29 mouse cellular contexts compared by ENCODE assay signal in genomic region chr19:4747631-4748312, GRCm38 (mm10). TPM values are rescaled to one million over a fixed set of nuclear protein-coding genes. Genes with fewer than 3 reads are reported as not detected.
DNase-seq lines count a peak whose midpoint lies in the region; ATAC-seq and TF ChIP-seq lines count a peak whose summit lies in the region.
"Had no signal": no experiment of that assay in that cellular context is flagged by ENCODE, and none has a peak within 500 bp of the region (broad histone marks: within the 10 kb centered on the region; RNA-seq: fewer than 3 reads in every experiment).

No protein-coding gene starts in this region.

- WGBS in cerebellum, adult 2 months = 43% methylated on average over 9 of the region's 9 CpGs
- WGBS in hindbrain, embryonic 13.5 days = 97% methylated on average over 9 of the region's 9 CpGs
- WGBS in hindbrain, embryonic 10.5 days = 94% methylated on average over 9 of the region's 9 CpGs

- no peak for ATAC-seq in hindbrain, embryonic 13.5 days (ENCODE audit: low FRiP score)
- ATAC-seq: forebrain, embryonic 16.5 days; hindbrain, embryonic 16.5 days; midbrain, embryonic 16.5 days had no signal

- no peak for TF ChIP-seq CTCF in cerebellum, adult 2 months (IDR thresholded peaks at IDR 0.05; ENCODE audit: borderline replicate concordance, insufficient read depth, low read depth, low read length)

- TF ChIP-seq POLR2A in cerebellum, adult 2 months (IDR thresholded peaks at IDR 0.05; ENCODE audit: borderline replicate concordance, insufficient read depth, low read length) = no peak

- peak overlapping the region; percentile 15; the same call in 1 of the 2 replicates for H3K9ac ChIP-seq in hindbrain, embryonic 13.5 days
- H3K9ac ChIP-seq: kidney, embryonic 15.5 days; limb, embryonic 12.5 days; lung, embryonic 15.5 days had no signal

- peaks cover 39% of the 10 kb centered on the region for H3K4me1 ChIP-seq in cerebellum, adult 2 months (ENCODE audit: control insufficient read depth, insufficient read depth, low read length)
- H3K4me1 ChIP-seq in hindbrain, embryonic 13.5 days (replicated peaks) = no peaks in the 10 kb centered on the region
- 0 out of 2 replicates have a peak, but pooled peaks cover 5% of the 10 kb centered on the region for H3K4me1 ChIP-seq in hindbrain, embryonic 10.5 days (replicated peaks)

- H3K27me3 ChIP-seq in cerebellum, adult 2 months (ENCODE audit: control insufficient read depth, insufficient read depth, low read length) = no peaks in the 10 kb centered on the region
- H3K27me3 ChIP-seq in hindbrain, embryonic 13.5 days = no peaks in the 10 kb centered on the region
- H3K27me3 ChIP-seq in hindbrain, embryonic 10.5 days (ENCODE audit: insufficient read depth, poor library complexity, severe bottlenecking) = no peaks in the 10 kb centered on the region
- H3K27me3 ChIP-seq: kidney, embryonic 15.5 days; limb, embryonic 12.5 days; lung, embryonic 15.5 days had no signal

- no peaks in the 10 kb centered on the region for H3K9me3 ChIP-seq in hindbrain, embryonic 13.5 days
- H3K9me3 ChIP-seq in hindbrain, embryonic 10.5 days = no peaks in the 10 kb centered on the region
- H3K9me3 ChIP-seq: G1E; heart, embryonic 10.5 days; kidney, embryonic 15.5 days; limb, embryonic 12.5 days; lung, embryonic 15.5 days had no signal

- no peak overlapping the region for H3K4me3 ChIP-seq in cerebellum, adult 2 months (replicated peaks; ENCODE audit: insufficient read depth, low read depth, low read length)
- H3K4me3 ChIP-seq in hindbrain, embryonic 13.5 days = no peak overlapping the region
- H3K4me3 ChIP-seq in hindbrain, embryonic 10.5 days = no peak overlapping the region
- H3K4me3 ChIP-seq: erythroblast, embryonic 14.5 days; heart, embryonic 10.5 days; kidney, embryonic 15.5 days; limb, embryonic 12.5 days; lung, embryonic 15.5 days had no signal

- H3K4me2 ChIP-seq in hindbrain, embryonic 13.5 days = no peak overlapping the region
- H3K4me2 ChIP-seq: kidney, embryonic 15.5 days; limb, embryonic 12.5 days; liver, embryonic 11.5 days; lung, embryonic 15.5 days; midbrain, embryonic 11.5 days had no signal

- peaks cover 93% of the 10 kb centered on the region for H3K36me3 ChIP-seq in hindbrain, embryonic 13.5 days
- H3K36me3 ChIP-seq in hindbrain, embryonic 10.5 days = peaks cover 94% of the 10 kb centered on the region
- H3K36me3 ChIP-seq: lung, embryonic 15.5 days had no signal

- no peak overlapping the region for H3K27ac ChIP-seq in cerebellum, adult 2 months (ENCODE audit: insufficient read depth, low read length)
- H3K27ac ChIP-seq in hindbrain, embryonic 13.5 days = no peak overlapping the region
- H3K27ac ChIP-seq in hindbrain, embryonic 10.5 days = no peak overlapping the region
- H3K27ac ChIP-seq: heart, embryonic 10.5 days; kidney, embryonic 15.5 days; limb, embryonic 12.5 days; lung, embryonic 15.5 days; stomach, postnatal 0 days had no signal

- DNase-seq in cerebellum, adult 2 months = peak; percentile 55 to 57
- DNase-seq in cerebellum, adult 11-12 months = no peak
- DNase-seq in gastrocnemius, postnatal 10 days = peak; percentile 37
- no peak for DNase-seq in gastrocnemius, postnatal 4 days (ENCODE audit: low spot score in 2 of 2)
- no peak for DNase-seq in hindbrain, embryonic 10.5 days (ENCODE audit: low spot score)
- no peak for DNase-seq in right cerebral cortex, postnatal 14 days
- DNase-seq: adrenal gland, postnatal 10 days; gastrocnemius, postnatal 25 days; heart, postnatal 36 days; kidney, adult 18-20 months; lung, postnatal 36 days; spleen, adult 18-20 months; thymus, adult 18-20 months; thymus, postnatal 25 days had no signal

RNA-seq across cellular contexts. Expression of gene Rbm4b, which starts 8.5 kb away (rescaled TPM):
- polyA plus RNA-seq in cerebellum, adult 2 months (2012; rRNA removed) = 29.8 and 30.5 TPM in 2 replicates
- total RNA-seq in gastrocnemius, postnatal 10 days (2021) = 1 to 10 TPM; 2.5 to 4.6 TPM
- 1 to 10 TPM; 7.4 TPM for total RNA-seq in gastrocnemius, postnatal 4 days (2021)
- 188 and 189 TPM in 2 replicates for polyA plus RNA-seq in hindbrain, embryonic 13.5 days (2015; fragmentation: Nextera tagmentation; extraction: Ambion mirVana)
- polyA plus RNA-seq in hindbrain, embryonic 10.5 days (2016; fragmentation: Nextera tagmentation; extraction: Ambion mirVana) = 108 and 124 TPM in 2 replicates

RNA-seq across cellular contexts. Expression of gene Sptbn2, which starts 36.8 kb away (rescaled TPM):
- polyA plus RNA-seq in cerebellum, adult 2 months (2012; rRNA removed) = 132 and 147 TPM in 2 replicates
- 1 to 10 TPM in 1 of 2 experiments, under 1 TPM in 1; 0.96 to 1.1 TPM for total RNA-seq in gastrocnemius, postnatal 10 days (2021)
- total RNA-seq in gastrocnemius, postnatal 4 days (2021) = under 1 TPM; 0.18 to 0.39 TPM
- 30.0 and 33.3 TPM in 2 replicates for polyA plus RNA-seq in hindbrain, embryonic 13.5 days (2015; fragmentation: Nextera tagmentation; extraction: Ambion mirVana)
- polyA plus RNA-seq in hindbrain, embryonic 10.5 days (2016; fragmentation: Nextera tagmentation; extraction: Ambion mirVana) = 12.7 and 20.6 TPM in 2 replicates
- total RNA-seq: megakaryocyte, adult 5-6 weeks; neutrophil, adult 5-6 weeks had no signal
- polyA plus RNA-seq: erythroblast, embryonic 14.5 days had no signal

RNA-seq across cellular contexts. Expression of gene Rbm4, which starts 45.9 kb away (rescaled TPM):
- 77.5 and 86.1 TPM in 2 replicates for polyA plus RNA-seq in cerebellum, adult 2 months (2012; rRNA removed)
- 10 to 100 TPM; 44.8 to 46.5 TPM for total RNA-seq in gastrocnemius, postnatal 10 days (2021)
- 10 to 100 TPM; 53.3 to 68.4 TPM for total RNA-seq in gastrocnemius, postnatal 4 days (2021)
- polyA plus RNA-seq in hindbrain, embryonic 13.5 days (2015; fragmentation: Nextera tagmentation; extraction: Ambion mirVana) = 97.3 and 97.5 TPM in 2 replicates
- polyA plus RNA-seq in hindbrain, embryonic 10.5 days (2016; fragmentation: Nextera tagmentation; extraction: Ambion mirVana) = 104 and 106 TPM in 2 replicates

RNA-seq across cellular contexts. Expression of gene Gm960, which starts 49.3 kb away (rescaled TPM):
- 4.6 and 5.4 TPM in 2 replicates for polyA plus RNA-seq in cerebellum, adult 2 months (2012; rRNA removed)
- 1 to 10 TPM in 1 of 2 experiments, under 1 TPM in 1; 0.20 to 1.0 TPM for total RNA-seq in gastrocnemius, postnatal 10 days (2021)
- not detected for total RNA-seq in gastrocnemius, postnatal 4 days (2021)
- 3.8 and 4.3 TPM in 2 replicates for polyA plus RNA-seq in hindbrain, embryonic 13.5 days (2015; fragmentation: Nextera tagmentation; extraction: Ambion mirVana)
- polyA plus RNA-seq in hindbrain, embryonic 10.5 days (2016; fragmentation: Nextera tagmentation; extraction: Ambion mirVana) = 2.9 and 3.1 TPM in 2 replicates
- total RNA-seq: gastrocnemius, postnatal 25 days; heart, postnatal 36 days; megakaryocyte, adult 5-6 weeks; neutrophil, adult 5-6 weeks had no signal
- polyA plus RNA-seq: G1E had no signal

Comparison
In these comparisons a context has a peak if more than half of its experiments do, and no peak if none do; other contexts are left out.
1. DNase-seq: peak in cerebellum, adult 2 months (2 of 2) and gastrocnemius, postnatal 10 days (single experiment); none in cerebellum, adult 11-12 months (single experiment), gastrocnemius, postnatal 4 days (0 of 2), hindbrain, embryonic 10.5 days (single experiment) and right cerebral cortex, postnatal 14 days (single experiment).